Comparison of ENCODE assay signal across 9 mouse cellular contexts in genomic region chr4:65589780-65590179, GRCm38 (mm10). TPM values are rescaled to one million over a fixed set of nuclear protein-coding genes. Genes with fewer than 3 reads are reported as not detected.
DNase-seq lines count a peak whose midpoint lies in the region; ATAC-seq lines count a peak whose summit lies in the region.
"Had no signal": no experiment of that assay in that cellular context is flagged by ENCODE, and none has a peak within 500 bp of the region (broad histone marks: within the 10 kb centered on the region; RNA-seq: fewer than 3 reads in every experiment).

No protein-coding gene starts in this region.

- no peaks in the 10 kb centered on the region for H3K36me3 ChIP-seq in limb, embryonic 11.5 days (ENCODE audit: control insufficient read depth, insufficient read depth, low read length)
- no peaks in the 10 kb centered on the region for H3K36me3 ChIP-seq in neural tube, embryonic 12.5 days
- H3K36me3 ChIP-seq: G1E had no signal

- H3K4me3 ChIP-seq in limb, embryonic 11.5 days (ENCODE audit: low read depth, low read length) = no peak overlapping the region
- H3K4me3 ChIP-seq in neural tube, embryonic 12.5 days = no peak overlapping the region

- H3K9me3 ChIP-seq in limb, embryonic 11.5 days (ENCODE audit: control insufficient read depth, low read length) = no peaks in the 10 kb centered on the region
- no peaks in the 10 kb centered on the region for H3K9me3 ChIP-seq in neural tube, embryonic 12.5 days

- no peak overlapping the region for H3K9ac ChIP-seq in limb, embryonic 11.5 days (ENCODE audit: low read length)
- no peak overlapping the region for H3K9ac ChIP-seq in neural tube, embryonic 12.5 days

- no peak for DNase-seq in cerebellum, adult 11 months
- peak; percentile 54 for DNase-seq in 416B (ENCODE audit: low read depth)
- peak; percentile 52 to 53 for DNase-seq in cerebellum, postnatal 25 days
- DNase-seq in heart, postnatal 10 days = peak; percentile 53 to 64
- peak; percentile 66 for DNase-seq in limb, embryonic 11.5 days (ENCODE audit: low spot score)
- no peak for DNase-seq in gastrocnemius, postnatal 36 days

- no peaks in the 10 kb centered on the region for H3K27me3 ChIP-seq in limb, embryonic 11.5 days (ENCODE audit: control insufficient read depth, insufficient read depth, low read length)
- H3K27me3 ChIP-seq in neural tube, embryonic 12.5 days (replicated peaks) = no peaks in the 10 kb centered on the region

- peaks cover 4% of the 10 kb centered on the region; the same call in 1 of the 2 replicates for H3K4me1 ChIP-seq in limb, embryonic 11.5 days (ENCODE audit: control insufficient read depth, insufficient read depth, low read length)
- H3K4me1 ChIP-seq in neural tube, embryonic 12.5 days = no peaks in the 10 kb centered on the region

- intact Hi-C loops in heart, postnatal 10 days (cut with DNase I) = loop anchor here (1.0 to 5.0 kb wide), 5 partner anchors 92 to 1067 kb away; no protein-coding TSS in a partner anchor
- intact Hi-C loops in gastrocnemius, postnatal 36 days (cut with DNase I) = loop anchor here (5.0 to 10.0 kb wide), 2 partner anchors 755 to 1062 kb away; no protein-coding TSS in a partner anchor

- ATAC-seq in cerebellum, adult (ENCODE audit: insufficient number of reproducible peaks, low FRiP score, low TSS enrichment) = 0 out of 2 replicates have a peak, but pooled peaks have one; percentile 46
- ATAC-seq in limb, embryonic 11.5 days (ENCODE audit: insufficient number of reproducible peaks, low FRiP score, low TSS enrichment, low read depth) = peak; percentile 76; the same call in 1 of the 2 replicates
- ATAC-seq in neural tube, embryonic 12.5 days (ENCODE audit: low FRiP score, low read depth) = peak; percentile 84

- no peak overlapping the region for H3K27ac ChIP-seq in limb, embryonic 11.5 days (replicated peaks; ENCODE audit: low read depth, low read length)
- H3K27ac ChIP-seq in neural tube, embryonic 12.5 days = no peak overlapping the region

- no peak overlapping the region for H3K4me2 ChIP-seq in limb, embryonic 11.5 days (ENCODE audit: low read depth, severe bottlenecking)
- no peak overlapping the region for H3K4me2 ChIP-seq in neural tube, embryonic 12.5 days (replicated peaks)

RNA-seq across cellular contexts. Expression of gene Trim32, which starts 15.0 kb away (rescaled TPM):
- 10 to 100 TPM; 19.8 to 23.6 TPM for total RNA-seq in heart, postnatal 10 days (2021)
- polyA plus RNA-seq in limb, embryonic 11.5 days (2014; fragmentation: Nextera tagmentation; extraction: Ambion mirVana) = 58.8 and 61.6 TPM in 2 replicates
- polyA plus RNA-seq in neural tube, embryonic 12.5 days (2016; fragmentation: Nextera tagmentation; extraction: Ambion mirVana) = 83.3 and 85.9 TPM in 2 replicates
- 10 to 100 TPM in 1 of 2 experiments, 1 to 10 TPM in 1; 8.6 to 10.1 TPM for total RNA-seq in gastrocnemius, postnatal 36 days (2021)
- polyA plus RNA-seq: G1E had no signal

Comparison
In these comparisons a context has a peak if more than half of its experiments do, and no peak if none do; other contexts are left out.
1. DNase-seq: peak in 416B (single experiment), cerebellum, postnatal 25 days (2 of 2), heart, postnatal 10 days (2 of 2) and limb, embryonic 11.5 days (single experiment); none in cerebellum, adult 11 months (single experiment) and gastrocnemius, postnatal 36 days (0 of 2).
2. Peak in every context shown above with its lines, with median percentiles within 50 percentile points of each other: ATAC-seq.